Mouse (Mus musculus): ENCODE data around the gene Gna15.

GRCm38 (mm10) chr10:81472403-81473002, 51.5 kb downstream of the Gna15 start:
- TF ChIP-seq CTCF (IDR thresholded peaks at IDR 0.05) (no peak), POLR2A (IDR thresholded peaks at IDR 0.05; ENCODE audit: insufficient read depth, low read depth, low read length) (no peak), EP300 (IDR thresholded peaks at IDR 0.05; ENCODE audit: insufficient read depth, low read depth, low read length) (no peak)

Measured in heart, adult 2 months (tissue).